Mouse (Mus musculus): ENCODE measurements around the gene Edf1. TPM values are rescaled to one million over a fixed set of nuclear protein-coding genes. Genes with fewer than 3 reads are reported as not detected.

The Edf1 gene
- total RNA-seq, 2 experiments from 2014 or later: 154 to 155 TPM

Other genes starting within 250 kb of the Edf1 start
- gene Grin1, start 238.7 kb upstream of the Edf1 start, total RNA-seq (2021): 100 to 1,000 TPM; 163 to 186 TPM
- gene Man1b1, start 225.5 kb upstream of the Edf1 start, total RNA-seq (2021): 10 to 100 TPM; 51.0 to 61.3 TPM
- 10 to 100 TPM; 23.0 to 27.3 TPM for gene Dpp7, start 201.5 kb upstream of the Edf1 start, total RNA-seq (2021)
- 1 to 10 TPM; 6.5 to 7.3 TPM for gene Uap1l1, start 192.2 kb upstream of the Edf1 start, total RNA-seq (2021)
- gene Sapcd2, start 185.5 kb upstream of the Edf1 start, total RNA-seq (2021): 10 to 100 TPM; 11.7 to 11.8 TPM
- gene Entpd2, start 162.0 kb upstream of the Edf1 start, total RNA-seq (2021): 1 to 10 TPM; 6.8 to 7.2 TPM
- 100 to 1,000 TPM; 478 to 490 TPM for gene Npdc1, start 158.5 kb upstream of the Edf1 start, total RNA-seq (2021)
- gene Fut7, start 134.6 kb upstream of the Edf1 start, total RNA-seq (2021): under 1 TPM in 1 of 2 experiments, not detected in 1; 0.16 TPM
- 10 to 100 TPM; 78.4 to 99.2 TPM for gene Abca2, start 129.1 kb upstream of the Edf1 start, total RNA-seq (2021)
- under 1 TPM in 1 of 2 experiments, not detected in 1; 0.52 TPM for gene Clic3, start 101.0 kb upstream of the Edf1 start, total RNA-seq (2021)
- 10 to 100 TPM; 83.1 to 92.4 TPM for gene Paxx, start 96.8 kb upstream of the Edf1 start, total RNA-seq (2021)
- gene Ptgds, start 87.8 kb upstream of the Edf1 start, total RNA-seq (2021): 100 to 1,000 TPM; 665 to 881 TPM
- not detected for gene Lcn12, start 63.9 kb upstream of the Edf1 start, total RNA-seq (2021)
- 100 to 1,000 TPM; 117 TPM for gene Fbxw5, start 57.1 kb upstream of the Edf1 start, total RNA-seq (2021)
- gene C8g, start 56.1 kb upstream of the Edf1 start, total RNA-seq (2021): 1 to 10 TPM in 1 of 2 experiments, under 1 TPM in 1; 0.98 to 1.3 TPM
- gene Traf2, start 10.9 kb upstream of the Edf1 start, total RNA-seq (2021): 1 to 10 TPM; 7.5 to 8.6 TPM
- 1 to 10 TPM; 1.8 to 2.9 TPM for gene Mamdc4, start 17.0 kb downstream of the Edf1 start, total RNA-seq (2021)
- 10 to 100 TPM; 77.1 to 79.5 TPM for gene Phpt1, start 17.4 kb downstream of the Edf1 start, total RNA-seq (2021)
- 10 to 100 TPM; 49.0 to 59.4 TPM for gene Ajm1, start 23.9 kb downstream of the Edf1 start, total RNA-seq (2021)
- gene Rabl6, start 50.7 kb downstream of the Edf1 start, total RNA-seq (2021): 10 to 100 TPM; 85.9 to 87.1 TPM
- gene Ccdc183, start 59.8 kb downstream of the Edf1 start, total RNA-seq (2021): not detected
- 10 to 100 TPM; 21.7 to 27.1 TPM for gene Tmem141, start 64.2 kb downstream of the Edf1 start, total RNA-seq (2021)
- 1 to 10 TPM; 1.0 to 1.6 TPM for gene Fcna, start 70.2 kb downstream of the Edf1 start, total RNA-seq (2021)
- not detected for gene Lcn8, start 95.3 kb downstream of the Edf1 start, total RNA-seq (2021)
- gene Lcn5, start 100.1 kb downstream of the Edf1 start, total RNA-seq (2021): not detected
- gene Lcn6, start 118.9 kb downstream of the Edf1 start, total RNA-seq (2021): not detected
- not detected for gene Lcn10, start 124.9 kb downstream of the Edf1 start, total RNA-seq (2021)
- not detected for gene Obp2a, start 142.2 kb downstream of the Edf1 start, total RNA-seq (2021)
- gene Bmyc, start 148.9 kb downstream of the Edf1 start, total RNA-seq (2021): 10 to 100 TPM; 75.2 to 76.6 TPM
- gene Obp2b, start 179.2 kb downstream of the Edf1 start, total RNA-seq (2021): not detected
- gene Lcn3, start 207.7 kb downstream of the Edf1 start, total RNA-seq (2021): not detected
- gene Lcn11, start 219.2 kb downstream of the Edf1 start, total RNA-seq (2021): not detected
- not detected for gene Gm13539, start 224.4 kb downstream of the Edf1 start, total RNA-seq (2021)